Mouse (Mus musculus): ENCODE measurements around the gene Acvr1c. TPM values are rescaled to one million over a fixed set of nuclear protein-coding genes. Genes with fewer than 3 reads are reported as not detected.

Acvr1c gene
- 0.26 TPM in 1 of 2 replicates, not detected in the other for polyA plus RNA-seq (2011; ENCODE audit: insufficient read length, low read depth, missing spikeins)

- peaks cover 5% of the 10 kb centered on the region; the same call in 1 of the 2 replicates for H3K4me1 ChIP-seq (ENCODE audit: control insufficient read depth, insufficient read depth, low read length)
- TF ChIP-seq CTCF (IDR thresholded peaks at IDR 0.05; ENCODE audit: borderline replicate concordance, insufficient read depth, low read length) (no peak), POLR2A (IDR thresholded peaks at IDR 0.05; ENCODE audit: low read depth, low read length) (no peak)
- peak within 1 kb of the TSS; percentile 37 for H3K4me3 ChIP-seq (ENCODE audit: insufficient read depth, low read length)
- no peak within 1 kb of the TSS for H3K27ac ChIP-seq (ENCODE audit: insufficient read depth, low read length)
Observed at GRCm38 (mm10) chr2:58357414-58358131, at the start of gene Acvr1c. Gene Acvr1c (minus strand): TSS chr2:58357895.

GRCm38 (mm10) chr2:58403481-58403880 is 45.8 kb upstream of the Acvr1c start:
- Histone ChIP-seq H3K27ac (ENCODE audit: insufficient read depth, low read length) (no peak overlapping the region), H3K4me3 (ENCODE audit: insufficient read depth, low read length) (no peak overlapping the region), H3K4me1 (ENCODE audit: control insufficient read depth, insufficient read depth, low read length) (no peaks in the 10 kb centered on the region)
- TF ChIP-seq CTCF (IDR thresholded peaks at IDR 0.05; ENCODE audit: borderline replicate concordance, insufficient read depth, low read length) = no peak
- no peak for TF ChIP-seq POLR2A (IDR thresholded peaks at IDR 0.05; ENCODE audit: low read depth, low read length)

GRCm38 (mm10) chr2:58388601-58389000 is 30.9 kb upstream of the Acvr1c start:
- no peak for TF ChIP-seq CTCF (IDR thresholded peaks at IDR 0.05; ENCODE audit: borderline replicate concordance, insufficient read depth, low read length)
- TF ChIP-seq POLR2A (IDR thresholded peaks at IDR 0.05; ENCODE audit: low read depth, low read length) = no peak
- Histone ChIP-seq H3K27ac (ENCODE audit: insufficient read depth, low read length) (no peak overlapping the region), H3K4me1 (ENCODE audit: control insufficient read depth, insufficient read depth, low read length) (no peaks in the 10 kb centered on the region), H3K4me3 (ENCODE audit: insufficient read depth, low read length) (no peak overlapping the region)

- Histone ChIP-seq H3K27ac (ENCODE audit: insufficient read depth, low read length) (no peak overlapping the region), H3K4me3 (ENCODE audit: insufficient read depth, low read length) (no peak overlapping the region), H3K4me1 (ENCODE audit: control insufficient read depth, insufficient read depth, low read length) (no peaks in the 10 kb centered on the region)
- TF ChIP-seq POLR2A (IDR thresholded peaks at IDR 0.05; ENCODE audit: low read depth, low read length) (no peak), CTCF (IDR thresholded peaks at IDR 0.05; ENCODE audit: borderline replicate concordance, insufficient read depth, low read length) (no peak)
Observed at GRCm38 (mm10) chr2:58380020-58380419, 22.3 kb upstream of the Acvr1c start.

- no peak overlapping the region for H3K4me3 ChIP-seq (ENCODE audit: insufficient read depth, low read length)
- H3K4me1 ChIP-seq (ENCODE audit: control insufficient read depth, insufficient read depth, low read length) = no peaks in the 10 kb centered on the region
- TF ChIP-seq CTCF (IDR thresholded peaks at IDR 0.05; ENCODE audit: borderline replicate concordance, insufficient read depth, low read length) (no peak), POLR2A (IDR thresholded peaks at IDR 0.05; ENCODE audit: low read depth, low read length) (no peak)
- H3K27ac ChIP-seq (ENCODE audit: insufficient read depth, low read length) = no peak overlapping the region
Observed at GRCm38 (mm10) chr2:58379475-58379874, 21.8 kb upstream of the Acvr1c start.

GRCm38 (mm10) chr2:58377417-58378130 is 19.9 kb upstream of the Acvr1c start:
- TF ChIP-seq POLR2A (IDR thresholded peaks at IDR 0.05; ENCODE audit: low read depth, low read length) (no peak), CTCF (IDR thresholded peaks at IDR 0.05; ENCODE audit: borderline replicate concordance, insufficient read depth, low read length) (no peak)
- H3K4me1 ChIP-seq (ENCODE audit: control insufficient read depth, insufficient read depth, low read length) = no peaks in the 10 kb centered on the region
- H3K27ac ChIP-seq (ENCODE audit: insufficient read depth, low read length) = no peak overlapping the region
- no peak overlapping the region for H3K4me3 ChIP-seq (ENCODE audit: insufficient read depth, low read length)

GRCm38 (mm10) chr2:58366196-58366595 is 8.5 kb upstream of the Acvr1c start:
- TF ChIP-seq CTCF (IDR thresholded peaks at IDR 0.05; ENCODE audit: borderline replicate concordance, insufficient read depth, low read length) = no peak
- TF ChIP-seq POLR2A (IDR thresholded peaks at IDR 0.05; ENCODE audit: low read depth, low read length) = no peak
- no peaks in the 10 kb centered on the region for H3K4me1 ChIP-seq (ENCODE audit: control insufficient read depth, insufficient read depth, low read length)
- no peak overlapping the region for H3K4me3 ChIP-seq (ENCODE audit: insufficient read depth, low read length)

GRCm38 (mm10) chr2:58361361-58362046 is 3.8 kb upstream of the Acvr1c start:
- peaks cover 5% of the 10 kb centered on the region; the same call in 1 of the 2 replicates for H3K4me1 ChIP-seq (ENCODE audit: control insufficient read depth, insufficient read depth, low read length)
- H3K4me3 ChIP-seq (ENCODE audit: insufficient read depth, low read length) = no peak overlapping the region
- no peak overlapping the region for H3K27ac ChIP-seq (ENCODE audit: insufficient read depth, low read length)
- TF ChIP-seq CTCF (IDR thresholded peaks at IDR 0.05; ENCODE audit: borderline replicate concordance, insufficient read depth, low read length) = no peak
- no peak for TF ChIP-seq POLR2A (IDR thresholded peaks at IDR 0.05; ENCODE audit: low read depth, low read length)

More at GRCm38 (mm10) chr2:58366196-58366595, 8.5 kb upstream of the Acvr1c start:
- H3K27ac ChIP-seq (ENCODE audit: insufficient read depth, low read length) = no peak overlapping the region

- Histone ChIP-seq H3K27ac (ENCODE audit: insufficient read depth, low read length) (no peak overlapping the region), H3K4me3 (ENCODE audit: insufficient read depth, low read length) (no peak overlapping the region), H3K4me1 (ENCODE audit: control insufficient read depth, insufficient read depth, low read length) (peaks cover 5% of the 10 kb centered on the region; the same call in 1 of the 2 replicates)
- TF ChIP-seq CTCF (IDR thresholded peaks at IDR 0.05; ENCODE audit: borderline replicate concordance, insufficient read depth, low read length) (no peak), POLR2A (IDR thresholded peaks at IDR 0.05; ENCODE audit: low read depth, low read length) (no peak)
Observed at GRCm38 (mm10) chr2:58358132-58358460, 401 bp upstream of the Acvr1c start.
